Mouse (Mus musculus) limb, embryonic 13.5 days (tissue): Measurements from ENCODE around the gene Zbed4. TPM values are rescaled to one million over a fixed set of nuclear protein-coding genes. Genes with fewer than 3 reads are reported as not detected.
"Not testable (repeated sequence)": the region's sequence is repeated elsewhere in the genome, so short reads cannot be mapped to it uniquely, and the experiment has no call there.

Source experiments
- ATAC-seq: fragments of 200-750 bp; cut with Nextera tagmentation; 2 replicates; pipeline ENCODE4 v1.8.0; 2017; ENCODE audit warnings: low read depth, moderate number of reproducible peaks, moderate TSS enrichment; ENCODE audit not compliant: low FRiP score
- H3K27ac ChIP-seq: fragments of 300-500 bp; sonication (generic); 2 replicates; pipeline ENCODE4 v1.5.1; 2015; ENCODE audit warnings: inconsistent platforms, mild to moderate bottlenecking, moderate library complexity
- H3K27me3 ChIP-seq: fragments of 300-500 bp; sonication (generic); 2 replicates; pipeline ENCODE4 v1.6.1; 2015; ENCODE audit warnings: mild to moderate bottlenecking, inconsistent platforms
- H3K36me3 ChIP-seq: fragments of 300-500 bp; sonication (generic); 2 replicates; pipeline ENCODE4 v1.6.1; 2015; ENCODE audit warnings: inconsistent platforms, mild to moderate bottlenecking, moderate library complexity
- H3K4me1 ChIP-seq: fragments of 300-500 bp; sonication (generic); 2 replicates; pipeline ENCODE4 v1.6.1; 2015; ENCODE audit warnings: inconsistent platforms
- H3K4me2 ChIP-seq: fragments of 300-500 bp; sonication (generic); replicated peaks from 2 replicates; pipeline ENCODE4 v1.6.1; 2015; ENCODE audit warnings: inconsistent platforms, mild to moderate bottlenecking, moderate library complexity
- H3K4me3 ChIP-seq: fragments of 300-500 bp; sonication (generic); 2 replicates; pipeline ENCODE4 v1.5.1; 2015; ENCODE audit warnings: moderate library complexity, mild to moderate bottlenecking, inconsistent platforms
- H3K9ac ChIP-seq: fragments of 300-500 bp; sonication (generic); 2 replicates; pipeline ENCODE4 v1.6.1; 2015; ENCODE audit warnings: mild to moderate bottlenecking, inconsistent platforms
- H3K9me3 ChIP-seq: fragments of 300-500 bp; sonication (generic); 2 replicates; pipeline ENCODE4 v1.6.1; 2016; ENCODE audit warnings: inconsistent platforms
- WGBS: fragments of 180-500 bp; shearing (Covaris S2); methylation state at CpG from one replicate; pipeline ENCODE4 v1.1.7; 2015; 5-methylcytosine and 5-hydroxymethylcytosine counted together
- polyA plus RNA-seq: library from polyadenylated mRNA; unstranded; fragments of >200 nt; fragmentation: Nextera tagmentation; extraction: Ambion mirVana; gene quantifications from 2 replicates; pipeline ENCODE4 v1.2.1, GENCODE M21; 2015

Gene Zbed4
- polyA plus RNA-seq, 1 experiment from 2014 or later, result 18.2 TPM

GRCm38 (mm10) chr15:88745347-88745746 is 6.1 kb upstream of the Zbed4 start:
- H3K36me3 ChIP-seq, result no peaks in the 10 kb centered on the region
- H3K9ac ChIP-seq, result no peak overlapping the region
- no peak overlapping the region for H3K4me2 ChIP-seq
- no peak for ATAC-seq
- H3K4me1 ChIP-seq, result 0 out of 2 replicates have a peak, but pooled peaks cover under 1% of the 10 kb centered on the region
- H3K27me3 ChIP-seq, result no peaks in the 10 kb centered on the region
- H3K9me3 ChIP-seq, result no peaks in the 10 kb centered on the region
- WGBS, result 85% methylated on average over 3 of the region's 3 CpGs
- H3K4me3 ChIP-seq, result no peak overlapping the region
- no peak overlapping the region for H3K27ac ChIP-seq

- Histone ChIP-seq H3K27me3 (no peaks in the 10 kb centered on the region), H3K9me3 (no peaks in the 10 kb centered on the region)
Measured at GRCm38 (mm10) chr15:88745926-88746325, 5.5 kb upstream of the Zbed4 start.

GRCm38 (mm10) chr15:88749617-88750016 is 1.8 kb upstream of the Zbed4 start:
- not testable (repeated sequence) for ATAC-seq, H3K27ac ChIP-seq, H3K36me3 ChIP-seq, H3K4me3 ChIP-seq, H3K27me3 ChIP-seq, H3K9me3 ChIP-seq, H3K9ac ChIP-seq, H3K4me2 ChIP-seq
- H3K4me1 ChIP-seq, result peaks cover 17% of the 10 kb centered on the region
- WGBS, result 90% methylated on average over 8 of the region's 8 CpGs

More at GRCm38 (mm10) chr15:88745926-88746325, 5.5 kb upstream of the Zbed4 start:
- H3K4me1 ChIP-seq, result peaks cover 6% of the 10 kb centered on the region
- H3K4me3 ChIP-seq, result no peak overlapping the region
- no peak overlapping the region for H3K27ac ChIP-seq
- H3K36me3 ChIP-seq, result no peaks in the 10 kb centered on the region
- 45% methylated on average over 3 of the region's 3 CpGs for WGBS
- ATAC-seq, result no peak
- H3K4me2 ChIP-seq, result no peak overlapping the region
- no peak overlapping the region for H3K9ac ChIP-seq

- WGBS, result 87% methylated on average over 10 of the region's 10 CpGs
- peaks cover 17% of the 10 kb centered on the region for H3K4me1 ChIP-seq
- ATAC-seq, result no peak
- H3K9ac ChIP-seq, result no peak overlapping the region
- peaks cover 3% of the 10 kb centered on the region for H3K36me3 ChIP-seq
- no peak overlapping the region for H3K4me3 ChIP-seq
- no peaks in the 10 kb centered on the region for H3K27me3 ChIP-seq
- H3K9me3 ChIP-seq, result no peaks in the 10 kb centered on the region
- no peak overlapping the region for H3K27ac ChIP-seq
- no peak overlapping the region for H3K4me2 ChIP-seq
Measured at GRCm38 (mm10) chr15:88750032-88750431, 1.4 kb upstream of the Zbed4 start.

GRCm38 (mm10) chr15:88750677-88751563 is 540 bp upstream of the Zbed4 start:
- peaks cover 7% of the 10 kb centered on the region for H3K36me3 ChIP-seq
- H3K27me3 ChIP-seq, result no peaks in the 10 kb centered on the region
- H3K4me3 ChIP-seq, result peak overlapping the region; percentile 82
- peak; percentile 96 for ATAC-seq
- peak overlapping the region; percentile 78 for H3K4me2 ChIP-seq
- peak overlapping the region; percentile 60 for H3K9ac ChIP-seq
- H3K27ac ChIP-seq, result peak overlapping the region; percentile 75; the same call in 1 of the 2 replicates
- 7% methylated on average over 54 of the region's 54 CpGs for WGBS
- no peaks in the 10 kb centered on the region for H3K9me3 ChIP-seq
- H3K4me1 ChIP-seq, result peaks cover 17% of the 10 kb centered on the region

- ATAC-seq, result no peak
- peak overlapping the region; percentile 85 for H3K9ac ChIP-seq
- H3K27me3 ChIP-seq, result no peaks in the 10 kb centered on the region
- H3K9me3 ChIP-seq, result no peaks in the 10 kb centered on the region
- peak overlapping the region; percentile 82 for H3K4me3 ChIP-seq
- H3K27ac ChIP-seq, result peak overlapping the region; percentile 77; the same call in 1 of the 2 replicates
- WGBS, result under 1% methylated on average over 8 of the region's 8 CpGs
- H3K36me3 ChIP-seq, result peaks cover 12% of the 10 kb centered on the region
- peaks cover 17% of the 10 kb centered on the region for H3K4me1 ChIP-seq
- peak overlapping the region; percentile 76 for H3K4me2 ChIP-seq
Measured at GRCm38 (mm10) chr15:88752403-88752733, 908 bp downstream of the Zbed4 start.

GRCm38 (mm10) chr15:88754896-88755295 is 3.4 kb downstream of the Zbed4 start:
- H3K9me3 ChIP-seq, result no peaks in the 10 kb centered on the region
- no peak overlapping the region for H3K9ac ChIP-seq
- H3K4me1 ChIP-seq, result peaks cover 17% of the 10 kb centered on the region
- no peak overlapping the region for H3K4me3 ChIP-seq
- H3K36me3 ChIP-seq, result peaks cover 36% of the 10 kb centered on the region
- H3K27me3 ChIP-seq, result no peaks in the 10 kb centered on the region
- H3K27ac ChIP-seq, result no peak overlapping the region
- no peak for ATAC-seq
- H3K4me2 ChIP-seq, result no peak overlapping the region
- WGBS, result 79% methylated on average over 2 of the region's 2 CpGs

GRCm38 (mm10) chr15:88755761-88756160 is 4.3 kb downstream of the Zbed4 start:
- no peaks in the 10 kb centered on the region for H3K9me3 ChIP-seq
- H3K36me3 ChIP-seq, result peaks cover 45% of the 10 kb centered on the region
- H3K4me3 ChIP-seq, result no peak overlapping the region
- no peak overlapping the region for H3K4me2 ChIP-seq
- no peaks in the 10 kb centered on the region for H3K27me3 ChIP-seq
- H3K4me1 ChIP-seq, result peaks cover 12% of the 10 kb centered on the region
- 95% methylated on average over 18 of the region's 18 CpGs for WGBS
- H3K9ac ChIP-seq, result no peak overlapping the region
- ATAC-seq, result no peak
- no peak overlapping the region for H3K27ac ChIP-seq

GRCm38 (mm10) chr15:88758061-88758460 is 6.6 kb downstream of the Zbed4 start:
- WGBS, result 85% methylated on average over 3 of the region's 3 CpGs
- H3K27ac ChIP-seq, result no peak overlapping the region
- no peaks in the 10 kb centered on the region for H3K9me3 ChIP-seq
- H3K27me3 ChIP-seq, result no peaks in the 10 kb centered on the region
- ATAC-seq, result no peak
- H3K4me2 ChIP-seq, result no peak overlapping the region
- peaks cover 8% of the 10 kb centered on the region for H3K4me1 ChIP-seq
- peaks cover 67% of the 10 kb centered on the region for H3K36me3 ChIP-seq
- H3K4me3 ChIP-seq, result no peak overlapping the region
- H3K9ac ChIP-seq, result no peak overlapping the region

GRCm38 (mm10) chr15:88761551-88761950 is 10.1 kb downstream of the Zbed4 start:
- H3K36me3 ChIP-seq, result peaks cover 82% of the 10 kb centered on the region
- WGBS, result 95% methylated on average over 4 of the region's 4 CpGs
- no peak overlapping the region for H3K9ac ChIP-seq
- H3K4me2 ChIP-seq, result no peak overlapping the region
- no peaks in the 10 kb centered on the region for H3K4me1 ChIP-seq
- no peaks in the 10 kb centered on the region for H3K27me3 ChIP-seq
- no peaks in the 10 kb centered on the region for H3K9me3 ChIP-seq
- no peak for ATAC-seq
- no peak overlapping the region for H3K4me3 ChIP-seq
- H3K27ac ChIP-seq, result no peak overlapping the region

- H3K4me3 ChIP-seq, H3K9me3 ChIP-seq, H3K4me1 ChIP-seq, H3K9ac ChIP-seq, H3K4me2 ChIP-seq, H3K27me3 ChIP-seq, ATAC-seq, H3K27ac ChIP-seq: not testable (repeated sequence)
- peaks cover 64% of the 10 kb centered on the region for H3K36me3 ChIP-seq
- WGBS, result 93% methylated on average over 2 of the region's 2 CpGs
Measured at GRCm38 (mm10) chr15:88766139-88766538, 14.7 kb downstream of the Zbed4 start.

GRCm38 (mm10) chr15:88768537-88768936 is 17.1 kb downstream of the Zbed4 start:
- Histone ChIP-seq H3K27me3 (no peaks in the 10 kb centered on the region), H3K36me3 (peaks cover 50% of the 10 kb centered on the region), H3K27ac (no peak overlapping the region), H3K9me3 (no peaks in the 10 kb centered on the region), H3K4me1 (no peaks in the 10 kb centered on the region), H3K4me3 (no peak overlapping the region), H3K4me2 (no peak overlapping the region), H3K9ac (no peak overlapping the region)
- ATAC-seq, result no peak
- WGBS, result 74% methylated on average over 1 of the region's 1 CpGs

- not testable (repeated sequence) for H3K27ac ChIP-seq, H3K9ac ChIP-seq, H3K27me3 ChIP-seq, H3K4me1 ChIP-seq, H3K4me3 ChIP-seq, H3K9me3 ChIP-seq, ATAC-seq, H3K4me2 ChIP-seq
- 89% methylated on average over 5 of the region's 5 CpGs for WGBS
- H3K36me3 ChIP-seq, result peaks cover 52% of the 10 kb centered on the region
Measured at GRCm38 (mm10) chr15:88774630-88775029, 23.2 kb downstream of the Zbed4 start.
